ENCODE assay signal across 17 mouse cellular contexts in genomic region chr15:101132041-101132440, GRCm38 (mm10). TPM values are rescaled to one million over a fixed set of nuclear protein-coding genes. Genes with fewer than 3 reads are reported as not detected.
A peak's percentile ranks its signal among the peaks of the same experiment; 100 is the strongest.
DNase-seq lines count a peak whose midpoint lies in the region; ATAC-seq and TF ChIP-seq lines count a peak whose summit lies in the region.
"Had no signal": no experiment of that assay in that cellular context is flagged by ENCODE, and none has a peak within 500 bp of the region (broad histone marks: within the 10 kb centered on the region; RNA-seq: fewer than 3 reads in every experiment).

No protein-coding gene starts in this region.

- no peaks in the 10 kb centered on the region for H3K9me3 ChIP-seq in hindbrain, embryonic 16.5 days (ENCODE audit: control insufficient read depth, low read length)
- H3K9me3 ChIP-seq in hindbrain, embryonic 12.5 days (replicated peaks): no peaks in the 10 kb centered on the region
- H3K9me3 ChIP-seq in lung, embryonic 14.5 days (ENCODE audit: low read depth, low read length): no peaks in the 10 kb centered on the region
- H3K9me3 ChIP-seq: embryonic facial prominence, embryonic 12.5 days; liver, embryonic 15.5 days; midbrain, embryonic 12.5 days had no signal

- no peak overlapping the region for H3K9ac ChIP-seq in heart, adult 2 months (ENCODE audit: low read depth, low read length)
- no peak overlapping the region for H3K9ac ChIP-seq in hindbrain, embryonic 16.5 days (ENCODE audit: low read depth, low read length)
- H3K9ac ChIP-seq in hindbrain, embryonic 12.5 days: no peak overlapping the region
- H3K9ac ChIP-seq in lung, embryonic 14.5 days: no peak overlapping the region
- H3K9ac ChIP-seq: embryonic facial prominence, embryonic 12.5 days; liver, embryonic 15.5 days; midbrain, embryonic 12.5 days had no signal

- no peak for ATAC-seq in hindbrain, embryonic 16.5 days
- no peak for ATAC-seq in hindbrain, embryonic 12.5 days (ENCODE audit: low FRiP score)
- ATAC-seq in lung, embryonic 14.5 days (ENCODE audit: insufficient read depth): no peak

- peak overlapping the region; percentile 24; the same call in 1 of the 2 replicates for H3K4me2 ChIP-seq in hindbrain, embryonic 16.5 days (ENCODE audit: low read length)
- no peak overlapping the region for H3K4me2 ChIP-seq in hindbrain, embryonic 12.5 days (replicated peaks)
- peak overlapping the region; percentile 43 for H3K4me2 ChIP-seq in lung, embryonic 14.5 days
- H3K4me2 ChIP-seq: embryonic facial prominence, embryonic 12.5 days; liver, embryonic 15.5 days; midbrain, embryonic 12.5 days had no signal

- peak overlapping the region; percentile 22; the same call in 1 of the 2 replicates for H3K4me3 ChIP-seq in heart, adult 2 months
- no peak overlapping the region for H3K4me3 ChIP-seq in hindbrain, embryonic 16.5 days (ENCODE audit: low read length)
- H3K4me3 ChIP-seq in hindbrain, embryonic 12.5 days: no peak overlapping the region
- no peak overlapping the region for H3K4me3 ChIP-seq in lung, embryonic 14.5 days (ENCODE audit: low read depth, low read length)
- H3K4me3 ChIP-seq in small intestine, adult 2 months (ENCODE audit: low read depth, low read length): peak overlapping the region; percentile 6; the same call in 1 of the 2 replicates
- H3K4me3 ChIP-seq: embryonic facial prominence, embryonic 12.5 days; liver, embryonic 15.5 days; midbrain, embryonic 12.5 days had no signal

- TF ChIP-seq CTCF in heart, adult 2 months (IDR thresholded peaks at IDR 0.05): no peak
- TF ChIP-seq CTCF in lung, embryonic 14.5 days (IDR thresholded peaks at IDR 0.05; ENCODE audit: low read depth): no peak
- TF ChIP-seq CTCF in small intestine, adult 2 months (IDR thresholded peaks at IDR 0.05; ENCODE audit: extremely low read depth, insufficient read length, insufficient replicate concordance, low read depth, low read length): no peak

- intact Hi-C loops in heart, adult 2 months (cut with DNase I): no loop called here

- TF ChIP-seq EP300 in heart, adult 2 months (IDR thresholded peaks at IDR 0.05; ENCODE audit: insufficient read depth, low read depth, low read length): no peak

- DNase-seq in heart, adult 2 months: no peak
- DNase-seq in heart, postnatal 4 days: no peak
- DNase-seq in lung, embryonic 14.5 days: peak; percentile 51
- DNase-seq in lung, adult 18-20 months: no peak
- DNase-seq in urinary bladder, postnatal 25 days (ENCODE audit: low spot score): no peak
- DNase-seq: adrenal gland, adult 8-10 months; cerebellum, adult 9-11 months; layer of hippocampus, adult 9-11 months; left cerebral cortex, postnatal 4 days; thymus, postnatal 14 days had no signal

- peaks cover 30% of the 10 kb centered on the region for H3K4me1 ChIP-seq in heart, adult 2 months (ENCODE audit: control insufficient read depth, insufficient read depth, low read length)
- peaks cover 16% of the 10 kb centered on the region for H3K4me1 ChIP-seq in hindbrain, embryonic 16.5 days (ENCODE audit: control insufficient read depth, insufficient read depth, low read depth, low read length)
- H3K4me1 ChIP-seq in hindbrain, embryonic 12.5 days: peaks cover 45% of the 10 kb centered on the region
- H3K4me1 ChIP-seq in lung, embryonic 14.5 days (ENCODE audit: insufficient read depth): peaks cover 32% of the 10 kb centered on the region; the same call in 1 of the 2 replicates
- H3K4me1 ChIP-seq in small intestine, adult 2 months (ENCODE audit: control insufficient read depth, insufficient read depth, insufficient read length, low read length): peaks cover 5% of the 10 kb centered on the region
- H3K4me1 ChIP-seq: liver, embryonic 15.5 days had no signal

- H3K36me3 ChIP-seq in heart, adult 2 months (ENCODE audit: control insufficient read depth, insufficient read depth, low read length): no peaks in the 10 kb centered on the region; the same call in 1 of the 2 replicates
- H3K36me3 ChIP-seq in hindbrain, embryonic 16.5 days (ENCODE audit: control insufficient read depth, insufficient read depth, low read length): no peaks in the 10 kb centered on the region
- H3K36me3 ChIP-seq in hindbrain, embryonic 12.5 days: no peaks in the 10 kb centered on the region
- peaks cover 7% of the 10 kb centered on the region; the same call in 1 of the 2 replicates for H3K36me3 ChIP-seq in lung, embryonic 14.5 days (ENCODE audit: insufficient read depth)
- no peaks in the 10 kb centered on the region for H3K36me3 ChIP-seq in small intestine, adult 2 months (ENCODE audit: control insufficient read depth, insufficient read depth, low read length)
- H3K36me3 ChIP-seq: embryonic facial prominence, embryonic 12.5 days; liver, embryonic 15.5 days; midbrain, embryonic 12.5 days had no signal

- H3K27me3 ChIP-seq in heart, adult 2 months (ENCODE audit: control insufficient read depth, insufficient read depth, low read length): no peaks in the 10 kb centered on the region
- peaks cover 26% of the 10 kb centered on the region for H3K27me3 ChIP-seq in hindbrain, embryonic 16.5 days (replicated peaks; ENCODE audit: control insufficient read depth, insufficient read depth, low read length)
- H3K27me3 ChIP-seq in hindbrain, embryonic 12.5 days: peaks cover 50% of the 10 kb centered on the region
- peaks cover 10% of the 10 kb centered on the region; the same call in 1 of the 2 replicates for H3K27me3 ChIP-seq in lung, embryonic 14.5 days (ENCODE audit: insufficient read depth, low read length)
- H3K27me3 ChIP-seq in small intestine, adult 2 months (ENCODE audit: control insufficient read depth, insufficient read depth, low read length): peaks cover 18% of the 10 kb centered on the region

- H3K79me2 ChIP-seq in heart, adult 2 months (replicated peaks; ENCODE audit: control insufficient read depth, insufficient read depth, low read length): no peaks in the 10 kb centered on the region

- 56% methylated on average over 6 of the region's 6 CpGs for WGBS in heart, adult 2 months
- WGBS in hindbrain, embryonic 16.5 days: 42% methylated on average over 6 of the region's 6 CpGs
- 63% methylated on average over 6 of the region's 6 CpGs for WGBS in hindbrain, embryonic 12.5 days
- WGBS in lung, embryonic 14.5 days: 56% methylated on average over 6 of the region's 6 CpGs
- 73% methylated on average over 6 of the region's 6 CpGs for WGBS in small intestine, adult 2 months

- no peak for TF ChIP-seq POLR2A in heart, adult 2 months (IDR thresholded peaks at IDR 0.05; ENCODE audit: insufficient read depth, low read depth, low read length)
- no peak for TF ChIP-seq POLR2A in small intestine, adult 2 months (IDR thresholded peaks at IDR 0.05; ENCODE audit: low read depth, low read length)

- H3K27ac ChIP-seq in heart, adult 2 months: peak overlapping the region; percentile 15; the same call in 1 of the 2 replicates
- H3K27ac ChIP-seq in hindbrain, embryonic 16.5 days (ENCODE audit: low read depth, low read length): no peak overlapping the region
- no peak overlapping the region for H3K27ac ChIP-seq in hindbrain, embryonic 12.5 days
- peak overlapping the region; percentile 62 for H3K27ac ChIP-seq in lung, embryonic 14.5 days (ENCODE audit: low read depth)
- H3K27ac ChIP-seq in small intestine, adult 2 months (ENCODE audit: insufficient read depth, low read depth, low read length): peak overlapping the region; percentile 81
- H3K27ac ChIP-seq: embryonic facial prominence, embryonic 12.5 days; liver, embryonic 15.5 days; midbrain, embryonic 12.5 days had no signal

RNA-seq across cellular contexts. Expression of gene Acvrl1, which starts 3.7 kb away (rescaled TPM):
- total RNA-seq in heart, adult 2 months (2021): 10 to 100 TPM; 24.1 to 29.5 TPM
- polyA plus RNA-seq in heart, adult 2 months (2012; rRNA removed): 35.0 and 39.7 TPM in 2 replicates
- total RNA-seq in heart, postnatal 4 days (2021): 10 to 100 TPM; 20.5 to 21.7 TPM
- polyA plus RNA-seq in hindbrain, embryonic 16.5 days (2015; fragmentation: Nextera tagmentation; extraction: Ambion mirVana): 10.2 and 12.7 TPM in 2 replicates
- polyA plus RNA-seq in hindbrain, embryonic 12.5 days (2016; fragmentation: Nextera tagmentation; extraction: Ambion mirVana): 11.6 TPM in 2 replicates
- polyA plus RNA-seq in lung, embryonic 14.5 days (2014; fragmentation: Nextera tagmentation; extraction: Ambion mirVana): 34.4 and 39.0 TPM in 2 replicates
- polyA plus RNA-seq in small intestine, adult 2 months (2012; rRNA removed): 19.6 and 35.5 TPM in 2 replicates

RNA-seq across cellular contexts. Expression of gene Ankrd33, which starts 16.5 kb away (rescaled TPM):
- total RNA-seq in heart, adult 2 months (2021): not detected
- not detected in 2 replicates for polyA plus RNA-seq in heart, adult 2 months (2012; rRNA removed)
- total RNA-seq in heart, postnatal 4 days (2021): not detected
- polyA plus RNA-seq in hindbrain, embryonic 16.5 days (2015; fragmentation: Nextera tagmentation; extraction: Ambion mirVana): not detected in 2 replicates
- not detected in 2 replicates for polyA plus RNA-seq in hindbrain, embryonic 12.5 days (2016; fragmentation: Nextera tagmentation; extraction: Ambion mirVana)
- not detected in 2 replicates for polyA plus RNA-seq in lung, embryonic 14.5 days (2014; fragmentation: Nextera tagmentation; extraction: Ambion mirVana)
- not detected in 2 replicates for polyA plus RNA-seq in small intestine, adult 2 months (2012; rRNA removed)
- total RNA-seq: left cerebral cortex, postnatal 4 days had no signal
- polyA plus RNA-seq: embryonic facial prominence, embryonic 12.5 days; forebrain, embryonic 11.5 days; liver, embryonic 15.5 days; midbrain, embryonic 12.5 days had no signal

RNA-seq across cellular contexts. Expression of gene Acvr1b, which starts 41.8 kb away (rescaled TPM):
- 10 to 100 TPM in 1 of 2 experiments, 1 to 10 TPM in 1; 9.9 to 12.3 TPM for total RNA-seq in heart, adult 2 months (2021)
- 15.3 and 19.3 TPM in 2 replicates for polyA plus RNA-seq in heart, adult 2 months (2012; rRNA removed)
- total RNA-seq in heart, postnatal 4 days (2021): 10 to 100 TPM; 20.8 to 21.4 TPM
- 22.4 and 24.1 TPM in 2 replicates for polyA plus RNA-seq in hindbrain, embryonic 16.5 days (2015; fragmentation: Nextera tagmentation; extraction: Ambion mirVana)
- 12.2 and 15.5 TPM in 2 replicates for polyA plus RNA-seq in hindbrain, embryonic 12.5 days (2016; fragmentation: Nextera tagmentation; extraction: Ambion mirVana)
- polyA plus RNA-seq in lung, embryonic 14.5 days (2014; fragmentation: Nextera tagmentation; extraction: Ambion mirVana): 6.3 and 6.4 TPM in 2 replicates
- 21.5 and 46.0 TPM in 2 replicates for polyA plus RNA-seq in small intestine, adult 2 months (2012; rRNA removed)

RNA-seq across cellular contexts. Expression of gene Fignl2, which starts 53.7 kb away (rescaled TPM):
- total RNA-seq in heart, adult 2 months (2021): 1 to 10 TPM in 1 of 2 experiments, under 1 TPM in 1; 0.86 to 1.3 TPM
- 1.6 and 1.9 TPM in 2 replicates for polyA plus RNA-seq in heart, adult 2 months (2012; rRNA removed)
- total RNA-seq in heart, postnatal 4 days (2021): 1 to 10 TPM; 3.2 to 4.2 TPM
- 0.06 and 0.09 TPM in 2 replicates for polyA plus RNA-seq in hindbrain, embryonic 16.5 days (2015; fragmentation: Nextera tagmentation; extraction: Ambion mirVana)
- polyA plus RNA-seq in hindbrain, embryonic 12.5 days (2016; fragmentation: Nextera tagmentation; extraction: Ambion mirVana): 0.41 and 0.44 TPM in 2 replicates
- polyA plus RNA-seq in lung, embryonic 14.5 days (2014; fragmentation: Nextera tagmentation; extraction: Ambion mirVana): 0.26 and 0.34 TPM in 2 replicates
- polyA plus RNA-seq in small intestine, adult 2 months (2012; rRNA removed): 2.9 and 7.8 TPM in 2 replicates

Comparison
In these comparisons a context has a peak if more than half of its experiments do, and no peak if none do; other contexts are left out.
1. H3K27ac ChIP-seq: peak in heart, adult 2 months (single experiment), lung, embryonic 14.5 days (single experiment) and small intestine, adult 2 months (single experiment); none in hindbrain, embryonic 16.5 days (single experiment) and hindbrain, embryonic 12.5 days (single experiment).
2. H3K4me3 ChIP-seq: peak in heart, adult 2 months (single experiment) and small intestine, adult 2 months (single experiment); none in hindbrain, embryonic 16.5 days (single experiment), hindbrain, embryonic 12.5 days (single experiment) and lung, embryonic 14.5 days (single experiment).